Mouse (Mus musculus) liver, embryonic 14.5 days (tissue): ENCODE measurements around the gene Fryl.

Experiments used
- CTCF ChIP-seq: IDR thresholded peaks from 2 replicates; pipeline ENCODE4 v1.5.1; 2016; ENCODE audit warnings: antibody characterized with exemption, low read depth, control low read depth
- EP300 ChIP-seq: IDR thresholded peaks from 2 replicates; pipeline ENCODE4 v1.6.1; 2016; ENCODE audit warnings: antibody characterized with exemption, low read depth

DNA sequence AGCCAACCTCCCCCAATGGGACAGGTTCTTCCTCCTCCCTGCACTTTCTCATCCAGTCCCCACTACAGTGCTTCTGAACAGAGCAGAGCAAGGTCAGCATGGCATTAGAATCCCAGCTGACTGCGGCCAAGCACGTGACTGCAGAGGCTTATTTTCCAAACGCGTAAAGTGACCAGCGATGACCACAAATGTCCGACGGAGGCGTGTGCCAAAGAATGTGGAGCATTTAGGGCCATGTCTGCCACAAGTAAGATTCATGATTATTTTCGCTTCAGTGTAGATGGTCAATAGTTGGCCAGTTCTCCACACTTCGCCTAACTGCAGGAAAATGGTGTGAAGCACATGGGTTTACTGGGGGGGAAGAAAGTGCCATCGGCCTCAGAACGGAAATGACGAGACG, 137.6 kb downstream of the Fryl start:
- TF ChIP-seq CTCF: no peak
- TF ChIP-seq EP300: no peak
